Mouse (Mus musculus) heart, postnatal 0 days (tissue): ENCODE data around the gene Vwde. TPM values are rescaled to one million over a fixed set of nuclear protein-coding genes. Genes with fewer than 3 reads are reported as not detected.

Experiments
- ATAC-seq: fragments of 200-750 bp; cut with Nextera tagmentation; 2 replicates; pipeline ENCODE4 v1.8.0; 2017; ENCODE audit warnings: low read depth, moderate number of reproducible peaks, moderate library complexity; ENCODE audit not compliant: insufficient read depth
- DNase-seq: peaks from one replicate; pipeline ENCODE4 v3.0.0-alpha.2; 2016; ENCODE audit warnings: low spot score
- H3K27ac ChIP-seq: fragments of 300-500 bp; sonication (generic); 2 replicates; pipeline ENCODE4 v1.5.1; 2014; ENCODE audit warnings: low read depth, mild to moderate bottlenecking
- H3K27me3 ChIP-seq: fragments of 300-500 bp; sonication (generic); 2 replicates; pipeline ENCODE4 v1.6.1; 2014; ENCODE audit warnings: low read length, mixed read lengths; ENCODE audit not compliant: control insufficient read depth, insufficient read depth
- H3K36me3 ChIP-seq: fragments of 300-500 bp; sonication (generic); replicated peaks from 2 replicates; pipeline ENCODE4 v1.6.1; 2014; ENCODE audit warnings: low read length, mixed read lengths; ENCODE audit not compliant: control insufficient read depth, insufficient read depth
- H3K4me1 ChIP-seq: fragments of 300-500 bp; sonication (generic); 2 replicates; pipeline ENCODE4 v1.6.1; 2014; ENCODE audit warnings: antibody characterized with exemption; ENCODE audit not compliant: control insufficient read depth, insufficient read depth
- H3K4me2 ChIP-seq: fragments of 300-500 bp; sonication (generic); 2 replicates; pipeline ENCODE4 v1.6.1; 2014; ENCODE audit warnings: low read depth, mild to moderate bottlenecking, low read length, moderate library complexity
- H3K4me3 ChIP-seq: fragments of 300-500 bp; sonication (generic); 2 replicates; pipeline ENCODE4 v1.5.1; 2014; ENCODE audit warnings: low read depth, low read length
- H3K9ac ChIP-seq: fragments of 300-500 bp; sonication (generic); replicated peaks from 2 replicates; pipeline ENCODE4 v1.6.1; 2014; ENCODE audit warnings: low read depth, low read length, mixed read lengths
- H3K9me3 ChIP-seq: fragments of 300-500 bp; sonication (generic); replicated peaks from 2 replicates; pipeline ENCODE4 v1.6.1; 2016; ENCODE audit warnings: low read length; ENCODE audit not compliant: control insufficient read depth
- CTCF ChIP-seq: IDR thresholded peaks from 2 replicates; pipeline ENCODE4 v1.5.1; 2016; ENCODE audit warnings: antibody characterized with exemption, control low read depth, low read depth
- EP300 ChIP-seq: IDR thresholded peaks from 2 replicates; pipeline ENCODE4 v1.6.1; 2016; ENCODE audit warnings: antibody characterized with exemption, low read depth
- WGBS: fragments of 180-500 bp; shearing (Covaris S2); extraction: QIAGEN DNeasy Blood & Tissue Kit; methylation state at CpG from one replicate; pipeline ENCODE4 v1.1.7; 2014; 5-methylcytosine and 5-hydroxymethylcytosine counted together
- polyA plus RNA-seq: library from polyadenylated mRNA; unstranded; fragments of >200 nt; fragmentation: Nextera tagmentation; extraction: Ambion mirVana; gene quantifications from 2 replicates; pipeline ENCODE4 v1.2.1, GENCODE M21; 2015
- total RNA-seq: library from RNA; depleted of rRNA; stranded (reverse); fragments of >200 nt; gene quantifications from 2 replicates; pipeline ENCODE4 v1.2.3, GENCODE M21; 2014; ENCODE audit warnings: low replicate concordance; rRNA removed

Vwde gene
- not detected in 2 replicates for total RNA-seq
- polyA plus RNA-seq = not detected in 2 replicates

- no peak for ATAC-seq
- TF ChIP-seq CTCF (no peak), EP300 (no peak)
- Histone ChIP-seq H3K9ac (no peak within 1 kb of the TSS), H3K27ac (no peak within 1 kb of the TSS), H3K9me3 (no peaks in the 10 kb centered on the region), H3K4me3 (peak within 1 kb of the TSS; percentile 26; the same call in 1 of the 2 replicates), H3K36me3 (no peaks in the 10 kb centered on the region), H3K4me1 (no peaks in the 10 kb centered on the region), H3K27me3 (no peaks in the 10 kb centered on the region), H3K4me2 (peak within 1 kb of the TSS; percentile 51)
- WGBS = 23% methylated on average over 15 of the region's 15 CpGs
- DNase-seq = no peak
These were observed at the start of gene Vwde for GRCm38 (mm10) chr6:13224596-13225227. Gene Vwde, minus strand, starts transcription at chr6:13224965.

- DNase-seq = no peak
- 77% methylated on average over 4 of the region's 4 CpGs for WGBS
- no peak overlapping the region for H3K27ac ChIP-seq
These were observed 30.6 kb upstream of the Vwde start for GRCm38 (mm10) chr6:13255341-13255740.

GRCm38 (mm10) chr6:13248317-13248969 lies 23.7 kb upstream of the Vwde start:
- Histone ChIP-seq H3K27ac (no peak overlapping the region), H3K9me3 (no peaks in the 10 kb centered on the region), H3K9ac (no peak overlapping the region), H3K4me3 (no peak overlapping the region), H3K36me3 (no peaks in the 10 kb centered on the region), H3K4me1 (no peaks in the 10 kb centered on the region), H3K27me3 (no peaks in the 10 kb centered on the region), H3K4me2 (no peak overlapping the region)
- no peak for ATAC-seq
- no peak for TF ChIP-seq EP300
- TF ChIP-seq CTCF = peak; percentile 72
- peak; percentile 16 for DNase-seq
- WGBS = 56% methylated on average over 4 of the region's 4 CpGs

More at GRCm38 (mm10) chr6:13255341-13255740, 30.6 kb upstream of the Vwde start:
- Histone ChIP-seq H3K27me3 (no peaks in the 10 kb centered on the region), H3K4me1 (no peaks in the 10 kb centered on the region), H3K4me2 (no peak overlapping the region), H3K36me3 (no peaks in the 10 kb centered on the region), H3K4me3 (no peak overlapping the region), H3K9me3 (no peaks in the 10 kb centered on the region), H3K9ac (no peak overlapping the region)
- no peak for TF ChIP-seq CTCF
- TF ChIP-seq EP300 = no peak
- ATAC-seq = no peak

GRCm38 (mm10) chr6:13206157-13206556 lies 18.6 kb downstream of the Vwde start:
- no peaks in the 10 kb centered on the region for H3K4me1 ChIP-seq
- no peak overlapping the region for H3K9ac ChIP-seq
- ATAC-seq (no peak), DNase-seq (no peak)
- no peaks in the 10 kb centered on the region for H3K36me3 ChIP-seq
- H3K4me3 ChIP-seq = no peak overlapping the region
- no peaks in the 10 kb centered on the region for H3K9me3 ChIP-seq
- no peaks in the 10 kb centered on the region for H3K27me3 ChIP-seq
- H3K27ac ChIP-seq = no peak overlapping the region
- no peak overlapping the region for H3K4me2 ChIP-seq
- 70% methylated on average over 6 of the region's 6 CpGs for WGBS
- TF ChIP-seq CTCF (no peak), EP300 (no peak)

- 79% methylated on average over 3 of the region's 3 CpGs for WGBS
- ATAC-seq (no peak), DNase-seq (no peak)
- no peaks in the 10 kb centered on the region for H3K9me3 ChIP-seq
- H3K27ac ChIP-seq = no peak overlapping the region
- no peak overlapping the region for H3K4me3 ChIP-seq
- no peak overlapping the region for H3K9ac ChIP-seq
- no peaks in the 10 kb centered on the region for H3K27me3 ChIP-seq
- no peaks in the 10 kb centered on the region for H3K4me1 ChIP-seq
- no peaks in the 10 kb centered on the region for H3K36me3 ChIP-seq
- H3K4me2 ChIP-seq = no peak overlapping the region
- TF ChIP-seq EP300 = no peak
- TF ChIP-seq CTCF = no peak
These were observed 27.3 kb downstream of the Vwde start for GRCm38 (mm10) chr6:13197486-13197885.
